Mouse (Mus musculus) ovary, postnatal 10 days (tissue): Measurements from ENCODE around the gene Lrpprc.

Experiments
- DNase-seq: peaks from one replicate; pipeline ENCODE4 v3.0.0; 2022; ENCODE audit warnings: low spot score

Gene Lrpprc

DNA sequence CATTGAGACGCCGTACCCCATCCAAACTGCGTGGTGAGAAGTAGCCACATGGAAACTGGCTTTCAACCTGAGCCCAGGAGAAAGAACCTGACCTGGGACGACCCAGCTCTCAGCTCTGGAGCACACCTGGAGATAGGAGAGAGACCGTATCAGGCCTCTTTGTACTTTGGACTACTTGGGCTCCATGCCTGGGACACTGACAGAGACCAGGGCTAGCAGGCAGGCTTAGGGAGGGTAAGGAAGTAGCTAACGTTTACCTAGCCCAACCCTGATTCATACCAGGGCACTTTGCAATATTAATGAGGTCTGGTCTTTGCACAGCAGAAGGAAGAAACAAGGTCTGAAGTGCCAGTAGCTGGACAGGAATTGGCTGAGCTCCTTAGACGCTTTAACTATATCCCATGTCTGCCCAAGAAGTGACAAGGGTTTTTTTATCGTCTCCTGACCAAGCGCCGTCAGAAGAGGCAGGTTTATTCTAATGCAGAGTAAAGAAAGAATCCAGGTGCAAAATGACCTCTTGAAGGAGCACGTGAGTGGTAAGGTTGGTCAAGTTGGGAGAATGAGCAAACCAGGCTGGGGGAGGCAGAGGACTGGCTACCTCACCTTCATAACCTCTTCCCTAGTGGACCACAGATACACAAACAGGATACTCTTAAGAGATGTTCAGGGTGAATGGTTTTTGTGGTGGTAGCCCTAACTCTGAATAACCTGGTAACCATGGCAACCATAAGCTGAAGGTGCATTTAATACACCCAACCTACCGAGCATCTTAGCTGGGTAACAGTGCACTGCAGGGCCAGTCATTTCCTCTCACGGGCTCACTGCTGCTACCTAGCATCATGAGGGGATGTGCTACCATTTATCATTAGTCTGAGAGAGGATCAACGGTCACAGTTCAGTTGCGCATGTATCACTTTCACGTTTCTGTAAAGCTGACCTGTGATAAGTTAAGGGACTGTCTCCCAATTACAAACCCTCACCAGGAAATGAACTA, 117.9 kb downstream of the Lrpprc start:
- DNase-seq, result no peak

GRCm38 (mm10) chr17:84667848-84668247, 122.7 kb downstream of the Lrpprc start:
- DNase-seq, result no peak

GRCm38 (mm10) chr17:84665691-84666090, 124.9 kb downstream of the Lrpprc start:
- no peak for DNase-seq

GRCm38 (mm10) chr17:84665053-84665452, 125.5 kb downstream of the Lrpprc start:
- no peak for DNase-seq

DNA sequence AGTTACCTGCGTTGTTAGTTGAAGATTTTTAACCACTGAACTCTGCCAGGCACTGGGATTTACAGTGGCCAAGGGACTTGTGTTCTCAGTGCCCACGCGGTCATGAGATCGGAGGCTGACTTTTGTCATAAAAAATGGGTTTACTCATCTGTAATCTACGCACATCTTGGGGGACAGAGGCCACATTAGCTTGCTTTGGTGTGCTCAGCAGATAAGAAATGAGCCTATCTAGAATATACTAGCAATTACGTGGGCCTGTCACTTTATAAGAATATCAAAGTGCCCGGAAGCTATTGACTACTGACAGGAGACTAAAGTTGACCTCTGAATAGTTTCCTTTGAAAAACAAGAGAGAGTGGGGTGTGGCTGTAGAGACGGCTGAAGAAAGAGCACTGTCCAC, 131.6 kb downstream of the Lrpprc start:
- no peak for DNase-seq

DNA sequence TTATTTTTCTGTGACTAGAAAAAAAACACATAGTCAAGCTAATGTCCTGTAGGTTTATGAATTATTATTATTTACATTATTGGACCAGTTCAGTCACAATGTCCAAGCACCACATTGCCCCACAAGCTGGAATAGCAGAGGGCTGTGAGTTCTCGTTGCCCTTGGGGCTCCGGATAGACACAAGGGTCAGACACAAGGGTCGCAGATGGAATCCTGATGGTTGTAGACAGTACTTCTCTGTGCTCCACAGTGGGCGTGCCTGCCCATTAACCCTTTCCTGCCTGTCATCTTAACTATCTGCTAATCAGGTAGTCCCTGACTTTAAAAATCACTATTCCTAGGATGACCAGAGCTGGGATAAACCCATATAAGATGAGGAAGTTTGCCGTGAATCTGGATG, 132.4 kb downstream of the Lrpprc start:
- no peak for DNase-seq

GRCm38 (mm10) chr17:84657782-84658181, 132.8 kb downstream of the Lrpprc start:
- DNase-seq, result no peak

DNA sequence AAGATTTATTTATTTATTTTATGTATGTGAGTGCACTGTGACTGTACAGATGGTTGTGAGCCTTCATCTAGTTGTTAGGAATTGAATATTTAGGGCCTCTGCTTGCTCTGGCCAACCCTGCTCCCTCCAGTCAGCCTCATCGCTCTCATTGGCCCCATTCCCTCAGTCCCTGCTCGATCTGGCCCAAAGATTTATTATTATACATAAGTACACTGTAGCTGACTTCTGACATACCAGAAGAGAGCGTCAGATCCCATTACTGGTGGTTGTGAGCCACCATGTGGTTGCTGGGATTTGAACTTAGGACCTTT, 133.2 kb downstream of the Lrpprc start:
- DNase-seq, result no peak

GRCm38 (mm10) chr17:84656653-84657421, 133.8 kb downstream of the Lrpprc start:
- no peak for DNase-seq

DNA sequence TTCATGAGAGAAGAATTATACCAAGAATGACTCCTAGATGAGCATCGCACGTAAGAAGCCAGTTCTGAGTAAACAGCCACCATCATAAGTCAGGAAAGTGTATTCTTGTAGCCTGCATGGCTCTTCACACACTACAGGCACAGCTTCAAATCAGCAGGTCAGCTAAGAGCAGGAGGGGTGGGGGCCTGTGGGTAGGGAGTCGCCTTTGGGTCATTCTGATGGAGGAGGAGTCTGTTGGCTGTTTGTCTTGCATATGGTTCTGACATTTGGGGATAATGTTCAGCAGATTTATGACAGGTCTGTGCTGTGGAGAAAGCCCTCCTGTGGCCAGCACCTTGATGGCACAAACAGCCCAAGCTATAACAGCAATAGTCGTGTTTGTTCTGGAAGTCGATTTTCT, 134.4 kb downstream of the Lrpprc start:
- DNase-seq, result no peak
